Mouse (Mus musculus): ENCODE measurements at regions not wholly inside any gene's neighbourhood (a gene's known extent, or its start where the extent isn't known, plus 50 kb on each side); places are given as distances from the start of the nearest gene placed in this dataset.

GRCm38 (mm10) chr8:11111987-11112386, 103.7 kb upstream of the Irs2 start:
- no peak overlapping the region for H3K9ac ChIP-seq (replicated peaks; ENCODE audit: low read depth, low read length)
- DNase-seq (ENCODE audit: low spot score) (no peak), ATAC-seq (ENCODE audit: insufficient read depth, low read depth) (no peak)
- H3K4me3 ChIP-seq (ENCODE audit: low read depth, low read length) = no peak overlapping the region
- 63% methylated on average over 2 of the region's 2 CpGs for WGBS
- H3K4me2 ChIP-seq (ENCODE audit: low read depth, low read length) = no peak overlapping the region
- no peaks in the 10 kb centered on the region for H3K36me3 ChIP-seq (replicated peaks; ENCODE audit: control insufficient read depth, insufficient read depth, low read length)
- H3K9me3 ChIP-seq (replicated peaks; ENCODE audit: control insufficient read depth, low read length) = no peaks in the 10 kb centered on the region
- TF ChIP-seq CTCF (IDR thresholded peaks at IDR 0.05; ENCODE audit: low read depth) = no peak
- no peak for TF ChIP-seq EP300 (IDR thresholded peaks at IDR 0.05; ENCODE audit: low read depth)
- no peaks in the 10 kb centered on the region for H3K27me3 ChIP-seq (ENCODE audit: control insufficient read depth, insufficient read depth, low read length)
- no peaks in the 10 kb centered on the region for H3K4me1 ChIP-seq (ENCODE audit: control insufficient read depth, insufficient read depth)
- H3K27ac ChIP-seq (ENCODE audit: low read depth) = no peak overlapping the region

- no peak for TF ChIP-seq EP300 (IDR thresholded peaks at IDR 0.05; ENCODE audit: low read depth)
- DNase-seq (ENCODE audit: low spot score) (no peak), ATAC-seq (ENCODE audit: insufficient read depth, low read depth) (no peak)
- H3K4me1 ChIP-seq (ENCODE audit: control insufficient read depth, insufficient read depth) = no peaks in the 10 kb centered on the region
- H3K27me3 ChIP-seq (ENCODE audit: control insufficient read depth, insufficient read depth, low read length) = no peaks in the 10 kb centered on the region
- no peak overlapping the region for H3K27ac ChIP-seq (ENCODE audit: low read depth)
- 77% methylated on average over 1 of the region's 1 CpGs for WGBS
- H3K36me3 ChIP-seq (replicated peaks; ENCODE audit: control insufficient read depth, insufficient read depth, low read length) = no peaks in the 10 kb centered on the region
- no peak overlapping the region for H3K9ac ChIP-seq (replicated peaks; ENCODE audit: low read depth, low read length)
- no peak overlapping the region for H3K4me3 ChIP-seq (ENCODE audit: low read depth, low read length)
- no peaks in the 10 kb centered on the region for H3K9me3 ChIP-seq (replicated peaks; ENCODE audit: control insufficient read depth, low read length)
- H3K4me2 ChIP-seq (ENCODE audit: low read depth, low read length) = no peak overlapping the region
Measured at GRCm38 (mm10) chr8:11107435-11107834, 99.2 kb upstream of the Irs2 start.

- Histone ChIP-seq H3K4me1 (ENCODE audit: control insufficient read depth, insufficient read depth) (no peaks in the 10 kb centered on the region), H3K4me2 (ENCODE audit: low read depth, low read length) (no peak overlapping the region), H3K9me3 (replicated peaks; ENCODE audit: control insufficient read depth, low read length) (no peaks in the 10 kb centered on the region), H3K27ac (ENCODE audit: low read depth) (no peak overlapping the region), H3K4me3 (ENCODE audit: low read depth, low read length) (no peak overlapping the region), H3K27me3 (ENCODE audit: control insufficient read depth, insufficient read depth, low read length) (no peaks in the 10 kb centered on the region), H3K9ac (replicated peaks; ENCODE audit: low read depth, low read length) (no peak overlapping the region), H3K36me3 (replicated peaks; ENCODE audit: control insufficient read depth, insufficient read depth, low read length) (no peaks in the 10 kb centered on the region)
- WGBS = 68% methylated on average over 5 of the region's 5 CpGs
- no peak for TF ChIP-seq EP300 (IDR thresholded peaks at IDR 0.05; ENCODE audit: low read depth)
- TF ChIP-seq CTCF (IDR thresholded peaks at IDR 0.05; ENCODE audit: low read depth) = no peak
- no peak for ATAC-seq (ENCODE audit: insufficient read depth, low read depth)
- no peak for DNase-seq (ENCODE audit: low spot score)
Measured at GRCm38 (mm10) chr8:11107021-11107420, 98.8 kb upstream of the Irs2 start.

- Histone ChIP-seq H3K9ac (replicated peaks; ENCODE audit: low read depth, low read length) (no peak overlapping the region), H3K27me3 (ENCODE audit: control insufficient read depth, insufficient read depth, low read length) (no peaks in the 10 kb centered on the region), H3K4me3 (ENCODE audit: low read depth, low read length) (no peak overlapping the region), H3K4me2 (ENCODE audit: low read depth, low read length) (no peak overlapping the region), H3K27ac (ENCODE audit: low read depth) (no peak overlapping the region), H3K9me3 (replicated peaks; ENCODE audit: control insufficient read depth, low read length) (no peaks in the 10 kb centered on the region), H3K4me1 (ENCODE audit: control insufficient read depth, insufficient read depth) (no peaks in the 10 kb centered on the region), H3K36me3 (replicated peaks; ENCODE audit: control insufficient read depth, insufficient read depth, low read length) (no peaks in the 10 kb centered on the region)
- ATAC-seq (ENCODE audit: insufficient read depth, low read depth) (no peak), DNase-seq (ENCODE audit: low spot score) (no peak)
- no peak for TF ChIP-seq EP300 (IDR thresholded peaks at IDR 0.05; ENCODE audit: low read depth)
- TF ChIP-seq CTCF (IDR thresholded peaks at IDR 0.05; ENCODE audit: low read depth) = no peak
- WGBS = 76% methylated on average over 10 of the region's 10 CpGs
Measured at GRCm38 (mm10) chr8:11103745-11104607, 95.7 kb upstream of the Irs2 start.

DNA sequence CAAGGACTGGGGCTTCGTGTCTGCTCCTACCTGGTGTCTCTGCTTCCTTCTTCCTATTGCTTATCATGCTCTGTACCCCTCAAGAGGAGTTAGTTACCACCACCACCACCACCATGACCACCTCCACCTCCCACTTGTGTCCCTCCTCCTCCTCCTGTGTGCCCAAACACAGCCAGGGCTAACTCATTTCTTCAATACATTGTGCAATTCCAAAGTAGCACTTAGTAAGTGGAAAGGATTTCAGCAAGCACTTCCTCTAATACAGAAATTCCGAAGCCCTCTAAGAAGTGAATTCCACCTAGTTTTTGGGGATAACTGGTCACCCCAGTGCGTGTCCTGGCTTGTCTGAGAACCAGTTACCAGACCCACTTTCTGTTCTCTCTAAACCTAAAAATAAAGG, 92.1 kb upstream of the Irs2 start:
- no peak overlapping the region for H3K9ac ChIP-seq (replicated peaks; ENCODE audit: low read depth, low read length)
- ATAC-seq (ENCODE audit: insufficient read depth, low read depth) (no peak), DNase-seq (ENCODE audit: low spot score) (no peak)
- H3K4me1 ChIP-seq (ENCODE audit: control insufficient read depth, insufficient read depth) = peaks cover 7% of the 10 kb centered on the region
- TF ChIP-seq CTCF (IDR thresholded peaks at IDR 0.05; ENCODE audit: low read depth) = no peak
- no peak for TF ChIP-seq EP300 (IDR thresholded peaks at IDR 0.05; ENCODE audit: low read depth)
- H3K36me3 ChIP-seq (replicated peaks; ENCODE audit: control insufficient read depth, insufficient read depth, low read length) = no peaks in the 10 kb centered on the region
- 82% methylated on average over 3 of the region's 3 CpGs for WGBS
- no peak overlapping the region for H3K27ac ChIP-seq (ENCODE audit: low read depth)
- no peak overlapping the region for H3K4me3 ChIP-seq (ENCODE audit: low read depth, low read length)
- H3K9me3 ChIP-seq (replicated peaks; ENCODE audit: control insufficient read depth, low read length) = no peaks in the 10 kb centered on the region
- no peak overlapping the region for H3K4me2 ChIP-seq (ENCODE audit: low read depth, low read length)
- no peaks in the 10 kb centered on the region for H3K27me3 ChIP-seq (ENCODE audit: control insufficient read depth, insufficient read depth, low read length)

DNA sequence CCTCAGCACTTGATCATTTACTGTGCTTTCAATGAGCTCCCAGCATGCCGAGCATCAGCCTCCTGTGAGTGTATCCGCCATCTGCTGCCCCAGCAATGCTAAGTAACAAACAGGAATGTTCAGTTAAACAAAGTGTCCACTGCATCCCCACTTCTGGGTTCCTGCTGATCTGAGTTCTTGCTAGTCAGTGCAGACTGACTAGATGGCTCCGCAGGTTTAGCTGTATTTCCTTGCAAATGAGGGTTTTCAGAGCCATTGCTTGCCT, 91.3 kb upstream of the Irs2 start:
- H3K4me1 ChIP-seq (ENCODE audit: control insufficient read depth, insufficient read depth) = peaks cover 7% of the 10 kb centered on the region
- H3K4me2 ChIP-seq (ENCODE audit: low read depth, low read length) = no peak overlapping the region
- H3K9ac ChIP-seq (replicated peaks; ENCODE audit: low read depth, low read length) = no peak overlapping the region
- H3K27ac ChIP-seq (ENCODE audit: low read depth) = no peak overlapping the region
- H3K4me3 ChIP-seq (ENCODE audit: low read depth, low read length) = no peak overlapping the region
- DNase-seq (ENCODE audit: low spot score) (no peak), ATAC-seq (ENCODE audit: insufficient read depth, low read depth) (no peak)
- no peaks in the 10 kb centered on the region for H3K27me3 ChIP-seq (ENCODE audit: control insufficient read depth, insufficient read depth, low read length)
- TF ChIP-seq EP300 (IDR thresholded peaks at IDR 0.05; ENCODE audit: low read depth) = no peak
- TF ChIP-seq CTCF (IDR thresholded peaks at IDR 0.05; ENCODE audit: low read depth) = no peak
- no peaks in the 10 kb centered on the region for H3K36me3 ChIP-seq (replicated peaks; ENCODE audit: control insufficient read depth, insufficient read depth, low read length)
- no peaks in the 10 kb centered on the region for H3K9me3 ChIP-seq (replicated peaks; ENCODE audit: control insufficient read depth, low read length)
- 75% methylated on average over 3 of the region's 3 CpGs for WGBS

All from heart, postnatal 0 days (tissue).